Mouse (Mus musculus) CD4-positive helper T cell, adult 2 months (primary cell): ENCODE measurements around the gene Ly6f.
"Not testable (repeated sequence)": the region's sequence is repeated elsewhere in the genome, so short reads cannot be mapped to it uniquely, and the experiment has no call there.

Experiments
- DNase-seq: peaks from one replicate; pipeline ENCODE4 v3.0.0-alpha.2; 2012; ENCODE audit warnings: low read depth, missing footprints, low spot score

Gene Ly6f

DNA sequence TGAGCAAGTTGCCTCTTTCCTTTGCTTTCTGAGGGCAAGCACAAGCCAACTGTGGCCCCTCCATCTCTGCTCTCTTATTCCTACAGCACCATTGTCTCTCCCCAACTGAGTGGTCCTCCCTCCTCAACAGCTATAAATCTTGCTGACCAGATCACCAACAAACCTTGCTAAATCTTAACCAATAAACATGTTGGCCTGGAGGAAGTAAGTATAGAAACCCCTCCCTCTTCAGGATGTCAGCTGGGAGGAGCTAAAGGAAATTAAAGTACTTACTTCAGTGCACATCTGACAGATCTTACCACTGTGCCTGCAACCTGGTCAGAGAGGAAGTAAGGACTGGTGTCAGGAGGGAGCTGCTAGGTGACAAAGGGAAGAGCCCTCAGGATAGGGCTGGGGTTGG lies at the start of gene Ly6f:
Ly6f (plus strand) TSS at position 301 of the 400 bp plus-strand sequence.
- DNase-seq = no peak

DNA sequence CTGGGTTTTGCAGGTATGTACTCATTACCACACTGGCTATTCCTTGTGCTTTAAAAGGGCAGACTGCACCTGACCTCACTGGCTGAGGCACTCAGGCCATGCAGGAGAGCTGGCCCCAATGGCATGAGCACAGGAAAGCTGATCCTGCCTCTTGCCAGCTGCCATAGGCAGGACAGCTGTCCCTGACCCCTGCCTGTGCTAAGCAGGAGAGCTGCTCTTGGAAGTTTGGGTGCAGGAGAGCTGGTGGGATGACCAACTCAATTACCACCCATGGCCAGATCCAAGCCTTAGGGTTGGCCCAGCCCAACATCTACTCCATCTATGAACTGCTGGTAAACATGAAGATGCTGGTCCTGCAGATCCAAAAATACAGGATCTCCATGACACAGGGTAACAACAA lies 46.3 kb upstream of the Ly6f start:
- no peak for DNase-seq

DNA sequence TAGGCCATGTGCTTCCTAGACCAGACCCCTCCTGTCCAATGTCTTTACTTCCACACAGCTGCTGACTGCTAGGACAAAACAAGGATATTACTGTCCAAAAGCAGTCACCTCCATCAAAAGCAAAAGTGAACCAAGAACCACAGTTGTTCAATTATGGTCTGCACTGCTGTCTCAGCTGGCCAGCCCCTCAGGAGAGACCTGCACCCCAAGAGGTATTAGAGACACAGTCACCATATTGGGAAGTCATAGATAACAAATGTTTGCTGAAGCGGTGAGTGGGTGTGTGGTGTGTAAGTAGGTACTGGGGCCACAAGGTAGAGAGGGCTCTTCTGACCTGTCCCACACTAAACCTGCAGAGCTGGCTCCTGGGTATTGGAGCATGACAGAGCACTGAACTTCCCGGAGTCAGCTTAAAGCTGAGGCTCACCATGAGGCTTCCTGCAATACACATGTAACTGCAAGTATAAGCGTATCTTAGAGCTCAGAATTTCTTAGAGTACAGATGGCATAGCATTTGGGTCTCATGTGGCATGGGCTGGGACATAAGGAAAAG lies 30.4 kb upstream of the Ly6f start:
- DNase-seq = no peak

GRCm38 (mm10) chr15:75240558-75240957 lies 27.7 kb upstream of the Ly6f start:
- no peak for DNase-seq

DNA sequence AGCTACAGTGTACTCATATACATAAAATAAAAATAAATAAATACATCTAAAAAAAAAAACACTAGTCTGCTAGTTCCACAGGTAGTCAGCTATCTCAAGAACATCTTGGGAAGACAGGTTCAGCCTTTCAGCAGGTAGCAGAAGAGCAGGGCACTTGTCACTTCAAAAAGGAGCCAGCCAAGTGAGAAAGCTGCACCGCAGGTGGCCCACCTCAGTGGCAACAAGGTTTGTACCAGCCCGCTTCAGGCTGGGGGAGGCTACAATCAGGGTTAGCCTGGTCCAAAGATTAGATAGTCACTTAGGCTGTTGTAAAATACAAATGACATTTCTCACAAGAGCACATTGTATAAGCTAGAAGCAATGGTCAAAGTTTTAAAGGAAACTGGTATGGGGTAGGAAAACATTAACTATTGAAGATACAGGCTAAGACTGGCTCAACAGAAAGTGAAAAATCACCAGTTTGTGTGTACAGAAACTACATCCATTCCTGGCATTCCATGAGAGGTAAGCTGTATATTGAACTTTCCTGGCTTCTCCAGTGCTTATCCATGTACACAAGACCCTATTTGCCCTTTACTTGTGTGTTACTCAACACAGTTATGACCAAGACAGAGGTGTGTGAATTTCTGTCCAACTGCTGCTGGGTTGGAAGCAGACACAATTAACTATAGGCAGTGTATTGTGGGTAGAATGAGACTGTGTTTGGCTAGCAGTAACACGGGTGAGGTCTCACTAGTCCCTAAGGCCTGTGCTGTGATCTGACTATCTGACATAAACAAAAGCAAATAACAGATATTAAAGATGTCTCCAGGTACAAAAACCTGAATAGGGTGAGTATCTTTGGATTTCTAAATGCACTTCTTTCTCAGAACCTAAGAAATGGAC lies 25.2 kb upstream of the Ly6f start:
- no peak for DNase-seq

- DNase-seq = no peak
These were observed 13.6 kb upstream of the Ly6f start for GRCm38 (mm10) chr15:75254671-75255070.

- DNase-seq = no peak
These were observed 2.4 kb upstream of the Ly6f start for GRCm38 (mm10) chr15:75265863-75266262.

DNA sequence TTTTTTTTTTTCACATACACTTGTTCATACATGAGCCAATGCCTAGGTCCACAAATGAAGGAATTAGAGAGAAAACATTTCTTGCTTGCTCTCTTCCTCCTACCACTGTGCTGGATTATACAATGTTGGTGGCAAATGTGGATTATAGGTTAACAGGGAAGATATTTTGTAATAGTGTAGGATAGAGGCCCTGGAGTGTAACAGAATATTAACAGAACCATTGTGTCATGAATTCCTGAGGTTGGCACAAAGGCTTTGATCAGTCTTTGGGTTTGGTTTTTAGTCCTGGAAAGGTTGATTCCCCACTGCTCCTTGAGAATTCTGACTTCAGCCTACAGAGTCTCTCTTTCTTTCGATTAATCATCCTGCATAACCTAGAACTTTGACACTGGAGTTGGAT lies 1.6 kb upstream of the Ly6f start:
- no peak for DNase-seq

DNA sequence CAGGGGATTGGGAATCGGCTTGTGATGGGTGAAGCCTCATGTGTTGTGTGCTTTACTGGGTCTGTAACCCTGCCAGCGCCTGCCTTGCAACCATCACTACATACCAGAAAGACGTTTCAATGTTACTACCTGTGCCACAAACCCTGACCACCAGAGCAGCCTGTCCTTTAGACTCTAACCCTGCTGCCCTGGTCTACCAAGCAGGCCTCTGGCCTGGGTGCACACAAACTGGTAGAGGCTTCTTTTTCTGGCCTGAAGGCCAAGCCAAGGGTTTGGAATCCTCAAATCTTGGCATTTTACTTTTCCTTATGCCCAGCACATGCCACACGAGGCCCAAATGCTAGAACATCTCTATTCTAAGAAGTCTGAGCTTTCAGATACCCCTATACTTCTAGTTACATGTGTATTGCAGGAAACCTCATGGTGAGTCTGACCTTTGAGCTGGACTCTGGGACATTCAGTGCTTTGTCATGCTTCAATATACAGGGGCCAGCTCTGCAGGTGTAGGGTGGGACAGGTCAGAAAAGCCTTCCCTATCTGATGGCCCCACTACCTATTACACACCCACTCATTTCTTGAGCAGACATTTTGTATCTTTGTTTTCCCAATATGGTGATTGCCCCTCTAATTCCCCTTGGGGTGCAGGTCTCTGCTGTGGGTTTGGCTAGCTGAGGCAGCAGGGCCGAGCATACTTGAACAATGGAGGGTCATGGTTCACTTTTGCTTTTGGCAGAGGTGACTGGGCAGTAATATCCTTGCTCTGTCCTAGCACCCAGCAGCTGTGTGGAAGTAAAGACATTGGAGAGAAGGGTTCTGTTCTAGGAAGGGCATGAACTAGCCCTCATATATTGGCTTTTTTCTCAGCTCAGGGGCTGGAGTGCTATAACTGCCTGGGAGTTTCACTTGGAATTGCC lies 952 bp downstream of the Ly6f start:
- no peak for DNase-seq

DNA sequence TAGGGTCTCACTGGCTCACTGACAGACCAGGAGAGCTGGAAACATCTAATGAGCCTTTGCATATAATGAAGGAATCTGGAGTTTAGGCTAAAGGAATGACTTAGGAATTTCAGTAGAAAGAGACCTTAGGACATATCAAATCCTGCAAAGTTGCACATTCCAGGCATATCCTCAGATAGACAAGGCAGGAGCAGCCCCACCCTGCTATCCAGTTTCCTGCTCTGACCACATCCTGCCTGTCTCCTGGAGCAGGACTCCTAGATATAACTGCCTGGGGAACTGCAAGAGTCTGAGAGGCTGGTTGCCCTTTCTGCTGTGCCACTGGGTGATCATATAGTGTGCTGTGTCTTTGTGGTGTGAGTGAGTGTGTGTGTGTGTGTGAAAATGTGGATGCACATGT lies 1.9 kb downstream of the Ly6f start:
- no peak for DNase-seq

DNA sequence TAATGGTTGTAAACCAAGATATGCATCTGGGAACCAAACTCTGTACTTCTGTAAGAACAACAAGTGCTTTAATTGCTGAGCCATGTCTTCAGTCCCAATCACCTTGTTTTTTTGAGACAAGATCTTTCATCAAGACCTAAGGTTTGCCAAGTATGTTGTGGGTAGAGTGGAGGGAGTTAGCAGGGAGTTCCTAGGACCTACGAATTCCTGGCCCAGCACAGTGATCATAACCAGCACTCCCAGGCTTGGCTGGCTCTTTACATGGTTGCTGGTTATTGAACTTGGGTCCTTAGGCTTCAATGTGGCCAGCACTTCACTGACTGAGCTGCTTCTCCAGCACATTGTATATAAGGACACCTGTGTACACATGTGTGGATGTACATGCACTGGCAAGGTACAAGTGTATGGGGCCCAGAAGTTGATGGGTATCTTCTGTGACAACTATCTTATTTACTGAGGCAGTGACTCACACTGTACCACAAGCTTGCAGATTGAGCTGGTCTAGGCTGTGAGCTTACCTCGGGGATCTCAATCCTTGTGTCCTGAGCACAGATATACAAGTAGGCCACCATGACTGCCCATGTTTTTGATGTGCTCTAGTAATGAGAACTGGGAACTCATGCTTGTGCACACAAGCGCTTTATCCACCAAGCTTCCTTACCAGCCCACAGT lies 2.6 kb downstream of the Ly6f start:
- no peak for DNase-seq

DNA sequence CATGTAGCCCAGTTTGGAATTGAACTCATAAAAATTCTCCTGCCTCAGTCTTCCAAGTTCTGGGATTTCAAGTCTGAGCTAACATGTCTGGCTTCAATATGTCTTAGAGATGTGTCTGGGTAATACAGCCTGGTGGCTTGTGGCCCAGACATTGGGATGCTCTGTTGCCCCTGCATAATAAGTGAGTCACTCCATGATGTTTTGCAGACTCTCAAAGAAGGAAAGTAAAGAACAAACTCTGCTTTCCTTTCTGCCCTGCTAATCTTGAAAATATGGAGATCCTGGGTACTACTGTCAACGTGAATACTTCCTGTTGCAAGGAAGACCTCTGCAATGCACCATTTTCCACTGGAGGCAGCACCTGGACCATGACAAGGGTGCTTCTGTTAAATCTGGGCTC lies 3.2 kb downstream of the Ly6f start:
- DNase-seq = no peak

DNA sequence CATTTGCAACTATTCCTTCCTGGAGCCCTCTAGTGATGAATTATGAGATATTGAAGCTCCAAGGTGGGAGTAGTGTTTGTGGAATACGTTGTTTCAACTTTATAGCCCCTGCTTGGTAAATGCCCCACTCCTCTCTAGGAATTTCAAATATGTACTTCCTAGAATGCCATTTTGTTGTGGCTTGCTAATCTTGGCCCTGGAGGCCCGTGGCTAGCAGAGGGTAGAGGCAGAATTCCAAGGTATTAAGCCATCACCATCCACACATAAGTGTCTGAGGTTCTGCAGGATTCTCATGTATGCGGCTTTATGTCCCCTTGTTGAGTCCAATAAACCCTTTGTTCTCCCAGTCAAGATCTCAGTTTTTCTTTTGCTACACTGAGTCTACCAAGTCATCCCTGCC lies 3.7 kb downstream of the Ly6f start:
- DNase-seq = no peak

DNA sequence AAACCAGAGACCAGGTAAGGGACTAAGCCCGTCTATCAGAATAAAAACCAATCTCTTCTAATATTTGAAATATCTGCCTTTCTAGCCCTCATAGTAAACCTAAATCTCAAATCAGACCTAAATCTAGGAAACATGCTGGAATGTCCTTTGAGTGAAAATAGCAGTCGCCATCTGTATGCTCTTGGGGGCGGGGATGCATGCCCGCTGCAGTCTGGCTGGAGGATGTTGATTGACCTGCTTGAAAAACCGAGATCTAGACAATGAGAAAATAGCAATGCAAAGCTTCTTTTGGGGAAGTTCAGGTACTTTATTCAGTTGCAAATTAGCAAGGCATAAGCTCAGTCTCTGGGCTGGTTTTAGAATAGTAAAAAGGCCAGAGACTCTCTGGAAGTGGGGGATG lies 13.8 kb downstream of the Ly6f start:
- not testable (repeated sequence) for DNase-seq

DNA sequence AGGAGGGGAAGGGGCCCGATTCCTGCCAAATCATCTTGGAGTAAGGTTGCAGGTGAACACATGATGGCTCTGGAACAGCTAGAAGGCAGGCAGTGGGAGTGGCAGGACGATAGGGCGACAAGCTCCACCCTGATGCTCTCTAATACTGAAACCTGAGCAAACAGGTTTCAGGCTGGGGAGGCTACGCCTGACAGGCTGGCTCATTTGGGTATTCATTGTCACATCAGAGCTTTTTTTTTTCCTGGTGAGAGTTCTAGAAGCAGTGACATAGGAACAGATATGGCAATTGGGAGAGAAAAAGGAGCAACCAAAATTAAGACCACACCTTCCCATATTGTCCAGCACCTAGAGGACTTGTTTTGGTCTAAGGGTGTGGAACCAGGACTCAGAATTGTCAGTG lies 18.3 kb downstream of the Ly6f start:
- not testable (repeated sequence) for DNase-seq

DNA sequence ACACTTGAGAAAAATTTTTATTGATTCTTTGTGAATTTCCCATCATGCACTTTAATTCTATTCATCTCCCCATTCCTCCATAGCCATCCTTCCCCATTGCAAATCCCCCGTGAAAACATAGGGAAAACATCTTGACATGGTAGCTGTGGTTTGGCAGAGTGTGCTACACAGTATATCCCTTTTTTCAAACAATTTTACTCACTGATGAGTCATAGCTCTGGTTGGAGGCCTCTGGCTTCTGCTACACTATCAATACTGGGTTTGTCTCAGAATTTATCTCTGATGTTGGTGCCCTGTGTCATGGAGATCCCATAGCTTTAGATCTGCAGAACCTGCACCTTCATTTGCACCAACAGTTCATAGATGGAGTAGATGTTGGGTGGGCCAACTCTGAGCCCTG lies 24.2 kb downstream of the Ly6f start:
- no peak for DNase-seq

DNA sequence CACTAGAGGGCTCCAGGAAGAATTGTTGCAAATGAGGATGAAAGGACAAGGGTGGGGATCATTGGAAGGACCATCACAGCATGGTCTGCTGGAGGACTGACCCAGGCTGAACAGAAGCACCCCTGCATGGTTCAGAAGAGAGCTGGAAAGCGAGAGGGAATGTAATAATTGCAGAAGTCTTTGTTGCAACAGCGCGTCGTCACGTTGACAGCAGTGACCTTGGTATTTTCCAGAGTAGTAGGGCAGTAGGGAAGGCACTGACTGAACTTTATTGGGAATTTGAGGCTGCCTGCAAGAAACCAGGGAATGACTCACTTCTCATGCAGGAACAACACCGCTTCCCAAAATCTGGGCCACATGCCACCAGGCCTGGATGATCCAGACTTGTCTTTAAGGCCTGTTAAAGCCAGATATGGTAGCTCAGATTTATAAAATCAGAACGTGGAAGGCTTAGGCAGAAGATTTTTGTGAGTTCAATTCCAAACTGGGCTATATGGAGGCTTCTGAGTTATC lies 25.7 kb downstream of the Ly6f start:
- DNase-seq = no peak

DNA sequence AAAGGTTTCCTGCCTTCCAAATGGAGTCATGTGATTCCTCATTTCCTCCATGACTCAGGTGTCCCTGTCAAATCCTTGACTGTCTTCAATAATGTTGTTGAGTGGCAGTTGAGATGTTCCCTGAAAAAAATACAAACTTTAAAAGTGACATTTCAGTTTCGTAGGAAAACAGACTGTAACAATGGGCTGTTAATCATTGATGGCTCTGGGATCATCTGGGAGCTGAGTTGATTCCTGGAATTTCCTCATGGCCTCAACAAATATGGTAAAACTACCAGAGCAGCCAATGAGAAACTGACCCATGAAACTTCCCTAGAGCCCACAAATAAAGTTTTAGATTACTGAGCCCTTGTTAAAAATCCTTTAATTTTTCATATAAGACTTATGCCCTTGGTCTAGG lies 37.9 kb downstream of the Ly6f start:
- no peak for DNase-seq

- no peak for DNase-seq
These were observed 41.0 kb downstream of the Ly6f start for GRCm38 (mm10) chr15:75309186-75309585.

- no peak for DNase-seq
These were observed 41.7 kb downstream of the Ly6f start for GRCm38 (mm10) chr15:75309946-75310345.

GRCm38 (mm10) chr15:75314421-75314820 lies 46.2 kb downstream of the Ly6f start:
- DNase-seq = no peak

GRCm38 (mm10) chr15:75317255-75317654 lies 49.0 kb downstream of the Ly6f start:
- DNase-seq = peak; percentile 5
